Mouse (Mus musculus): ENCODE results near the gene Ppp6r2.

- TF ChIP-seq CTCF (IDR thresholded peaks at IDR 0.05; ENCODE audit: low read depth, low read length) (no peak), GATA1 (IDR thresholded peaks at IDR 0.05; ENCODE audit: borderline replicate concordance, low read length) (no peak)
These were observed 94.6 kb downstream of the Ppp6r2 start for GRCm38 (mm10) chr15:89305966-89306365.
